Mouse (Mus musculus): ENCODE measurements around the gene Mical3. TPM values are rescaled to one million over a fixed set of nuclear protein-coding genes. Genes with fewer than 3 reads are reported as not detected.

Mical3 gene
- polyA plus RNA-seq, 1 experiment from 2014 or later = 11.1 TPM

DNA sequence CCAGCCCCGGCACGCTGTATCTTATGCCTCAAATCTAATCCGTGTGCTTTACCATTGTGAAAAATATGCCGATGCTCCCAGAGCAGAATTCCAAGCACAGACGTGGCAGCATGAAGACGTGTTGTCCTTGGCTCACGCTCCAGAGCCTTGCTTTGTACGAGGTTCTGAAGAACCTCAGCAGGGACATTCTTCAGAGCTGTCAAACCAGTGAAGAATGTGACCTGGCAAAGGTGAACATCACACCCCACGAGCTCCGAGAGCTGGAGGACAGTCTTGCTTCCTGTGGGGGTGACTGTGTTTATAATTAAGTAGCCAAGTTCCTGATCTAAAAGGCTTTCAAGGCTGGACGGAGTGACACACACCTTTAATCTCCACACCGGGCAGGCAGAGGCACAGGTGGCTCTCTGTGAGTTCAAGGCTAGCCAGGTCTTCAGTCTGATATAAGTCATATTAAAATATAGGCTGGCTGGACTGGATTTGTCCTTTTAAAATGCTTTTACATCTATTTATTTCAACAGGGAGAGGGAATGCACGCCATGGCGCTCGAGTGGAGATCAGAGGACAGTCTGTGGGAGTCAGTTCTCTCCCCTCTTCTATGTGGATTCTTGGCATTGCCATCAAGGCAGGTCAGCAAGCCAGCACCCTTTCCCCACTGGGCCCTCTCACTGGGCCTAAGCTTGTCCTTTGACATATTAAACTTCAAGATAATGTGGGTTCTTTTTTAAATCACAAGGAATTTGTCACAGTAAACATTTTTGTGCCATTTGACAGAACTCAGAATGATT lies 12.6 kb downstream of the Mical3 start:
- WGBS = 88% methylated on average over 15 of the region's 15 CpGs
- Histone ChIP-seq H3K9me3 (replicated peaks; ENCODE audit: control insufficient read depth, low read length) (no peaks in the 10 kb centered on the region), H3K27ac (replicated peaks; ENCODE audit: low read depth, low read length) (no peak overlapping the region), H3K27me3 (ENCODE audit: control insufficient read depth, insufficient read depth, low read length) (no peaks in the 10 kb centered on the region), H3K4me3 (ENCODE audit: low read depth, low read length) (no peak overlapping the region), H3K9ac (replicated peaks; ENCODE audit: low read length) (no peak overlapping the region), H3K4me1 (ENCODE audit: control insufficient read depth, insufficient read depth, low read length) (no peaks in the 10 kb centered on the region), H3K36me3 (replicated peaks; ENCODE audit: control insufficient read depth, insufficient read depth, low read depth, low read length) (no peaks in the 10 kb centered on the region), H3K4me2 (ENCODE audit: low read depth, low read length) (no peak overlapping the region)
- DNase-seq (ENCODE audit: low spot score) (no peak), ATAC-seq (replicated peaks; ENCODE audit: insufficient number of reproducible peaks, low FRiP score, low TSS enrichment, low read depth) (no peak)

DNA sequence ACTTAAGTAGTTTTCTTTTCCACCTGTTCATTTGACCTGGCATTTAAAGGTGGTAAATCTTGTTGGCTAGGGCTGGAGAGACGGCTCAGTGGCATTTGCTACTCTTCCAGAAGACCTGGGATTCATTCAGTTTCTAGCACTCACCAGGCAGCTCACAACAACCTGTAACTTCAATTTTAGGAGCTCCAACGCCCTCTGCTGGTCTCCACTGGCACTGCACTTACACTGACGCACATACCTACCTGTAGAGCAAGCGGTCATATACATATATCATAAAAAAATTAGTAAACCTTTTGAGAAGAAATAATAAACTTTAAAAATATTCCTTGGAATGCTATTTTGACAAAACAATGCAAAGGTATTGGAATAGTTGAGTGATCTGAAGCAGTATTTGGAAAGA lies 13.7 kb downstream of the Mical3 start:
- WGBS = 71% methylated on average over 4 of the region's 4 CpGs
- no peak for DNase-seq (ENCODE audit: low spot score)
- Histone ChIP-seq H3K27me3 (ENCODE audit: control insufficient read depth, insufficient read depth, low read length) (no peaks in the 10 kb centered on the region), H3K4me2 (ENCODE audit: low read depth, low read length) (no peak overlapping the region), H3K4me1 (ENCODE audit: control insufficient read depth, insufficient read depth, low read length) (no peaks in the 10 kb centered on the region), H3K9ac (replicated peaks; ENCODE audit: low read length) (no peak overlapping the region), H3K27ac (replicated peaks; ENCODE audit: low read depth, low read length) (no peak overlapping the region), H3K36me3 (replicated peaks; ENCODE audit: control insufficient read depth, insufficient read depth, low read depth, low read length) (no peaks in the 10 kb centered on the region), H3K4me3 (ENCODE audit: low read depth, low read length) (no peak overlapping the region), H3K9me3 (replicated peaks; ENCODE audit: control insufficient read depth, low read length) (no peaks in the 10 kb centered on the region)
- no peak for ATAC-seq (replicated peaks; ENCODE audit: insufficient number of reproducible peaks, low FRiP score, low TSS enrichment, low read depth)

DNA sequence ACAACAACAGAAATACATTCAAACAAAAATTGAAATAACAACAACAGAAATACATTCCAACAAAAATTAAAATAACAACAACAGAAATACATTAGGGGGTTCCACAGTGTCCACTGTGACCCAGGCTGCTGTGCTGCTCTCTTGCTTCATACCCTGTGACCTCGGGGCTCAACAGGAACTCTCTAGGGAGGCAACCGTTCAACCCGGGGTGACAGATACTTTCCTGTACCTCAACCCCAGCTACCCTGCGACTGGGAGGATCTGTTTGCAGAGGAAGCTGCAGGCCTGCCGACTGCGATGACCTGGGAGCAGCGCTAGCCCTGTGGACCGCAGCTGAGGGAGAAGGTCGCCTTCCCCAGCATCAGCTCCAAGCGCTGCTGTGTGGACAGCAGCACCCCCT lies 14.4 kb downstream of the Mical3 start:
- Histone ChIP-seq H3K27me3 (ENCODE audit: control insufficient read depth, insufficient read depth, low read length) (no peaks in the 10 kb centered on the region), H3K36me3 (replicated peaks; ENCODE audit: control insufficient read depth, insufficient read depth, low read depth, low read length) (no peaks in the 10 kb centered on the region), H3K4me1 (ENCODE audit: control insufficient read depth, insufficient read depth, low read length) (no peaks in the 10 kb centered on the region), H3K9ac (replicated peaks; ENCODE audit: low read length) (no peak overlapping the region), H3K4me3 (ENCODE audit: low read depth, low read length) (no peak overlapping the region), H3K27ac (replicated peaks; ENCODE audit: low read depth, low read length) (no peak overlapping the region), H3K9me3 (replicated peaks; ENCODE audit: control insufficient read depth, low read length) (no peaks in the 10 kb centered on the region), H3K4me2 (ENCODE audit: low read depth, low read length) (no peak overlapping the region)
- WGBS = 58% methylated on average over 10 of the region's 10 CpGs
- ATAC-seq (replicated peaks; ENCODE audit: insufficient number of reproducible peaks, low FRiP score, low TSS enrichment, low read depth) (no peak), DNase-seq (ENCODE audit: low spot score) (no peak)

DNA sequence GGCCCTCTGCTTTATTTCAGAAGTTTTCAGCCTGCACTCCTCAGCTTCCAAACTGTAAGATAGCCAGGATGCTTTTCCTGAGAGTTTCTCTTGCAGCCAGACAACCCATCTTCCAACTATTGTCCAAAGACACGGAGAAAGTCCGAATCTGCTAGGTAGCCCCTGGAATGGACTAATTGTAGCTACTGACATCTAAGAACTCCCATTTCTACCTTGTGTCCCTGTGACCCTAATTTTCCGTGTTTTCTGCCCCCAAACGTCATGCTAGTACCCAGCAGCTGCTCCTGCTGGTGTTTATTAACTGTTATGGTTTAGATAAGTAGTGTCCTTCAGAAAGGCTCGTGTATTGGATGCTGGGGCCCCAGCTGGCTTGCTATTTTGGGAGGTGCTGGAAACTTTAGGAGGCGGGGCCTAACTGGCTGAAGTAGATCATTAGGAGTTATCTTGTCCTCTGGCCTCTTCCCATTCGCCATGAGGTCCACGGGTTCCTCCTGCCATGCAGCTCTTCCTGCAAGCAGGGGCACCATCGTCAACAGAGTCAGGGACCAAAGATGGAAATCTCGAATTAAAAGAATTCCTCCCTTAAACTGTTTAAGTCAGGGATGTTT lies 19.2 kb downstream of the Mical3 start:
- H3K27me3 ChIP-seq (ENCODE audit: control insufficient read depth, insufficient read depth, low read length) = no peaks in the 10 kb centered on the region
- no peak overlapping the region; the same call in 1 of the 2 replicates for H3K27ac ChIP-seq (replicated peaks; ENCODE audit: low read depth, low read length)
- H3K9me3 ChIP-seq (replicated peaks; ENCODE audit: control insufficient read depth, low read length) = no peaks in the 10 kb centered on the region
- H3K4me3 ChIP-seq (ENCODE audit: low read depth, low read length) = no peak overlapping the region
- DNase-seq (ENCODE audit: low spot score) (no peak), ATAC-seq (replicated peaks; ENCODE audit: insufficient number of reproducible peaks, low FRiP score, low TSS enrichment, low read depth) (no peak)
- no peak overlapping the region; the same call in 1 of the 2 replicates for H3K9ac ChIP-seq (replicated peaks; ENCODE audit: low read length)
- no peak overlapping the region for H3K4me2 ChIP-seq (ENCODE audit: low read depth, low read length)
- H3K4me1 ChIP-seq (ENCODE audit: control insufficient read depth, insufficient read depth, low read length) = peaks cover 2% of the 10 kb centered on the region; the same call in 1 of the 2 replicates
- no peaks in the 10 kb centered on the region for H3K36me3 ChIP-seq (replicated peaks; ENCODE audit: control insufficient read depth, insufficient read depth, low read depth, low read length)
- WGBS = 51% methylated on average over 10 of the region's 10 CpGs

DNA sequence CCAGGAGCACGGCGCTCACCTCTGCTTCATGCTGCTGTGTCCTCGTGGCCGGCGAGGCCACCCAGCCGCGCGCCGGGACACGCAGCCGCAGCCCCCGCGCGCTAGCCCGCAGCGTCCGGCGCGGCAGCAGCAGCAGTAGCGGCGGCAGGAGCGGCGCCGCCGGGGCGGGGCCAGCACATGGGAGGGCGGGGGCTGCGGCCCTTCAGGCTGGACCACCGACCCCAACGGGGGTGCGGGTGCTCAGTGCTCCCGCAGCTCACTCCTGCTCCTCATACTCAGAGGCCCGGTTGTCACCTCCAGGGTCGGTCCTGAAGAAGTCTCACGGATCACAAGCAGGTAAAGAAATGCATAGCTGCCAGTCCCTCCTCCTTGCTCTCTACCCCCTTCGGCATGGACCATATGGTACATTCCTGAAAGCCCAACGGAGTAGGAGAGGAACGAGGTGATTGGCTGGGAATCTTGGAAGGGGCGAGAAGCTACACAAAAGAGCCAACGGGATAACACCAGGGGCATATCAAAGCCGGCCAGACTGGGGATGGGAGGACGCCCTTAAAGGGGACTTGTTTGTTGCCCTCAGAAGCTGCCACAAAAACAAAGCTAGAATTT lies 20.7 kb downstream of the Mical3 start:
- WGBS = under 1% methylated on average over 23 of the region's 42 CpGs

DNA sequence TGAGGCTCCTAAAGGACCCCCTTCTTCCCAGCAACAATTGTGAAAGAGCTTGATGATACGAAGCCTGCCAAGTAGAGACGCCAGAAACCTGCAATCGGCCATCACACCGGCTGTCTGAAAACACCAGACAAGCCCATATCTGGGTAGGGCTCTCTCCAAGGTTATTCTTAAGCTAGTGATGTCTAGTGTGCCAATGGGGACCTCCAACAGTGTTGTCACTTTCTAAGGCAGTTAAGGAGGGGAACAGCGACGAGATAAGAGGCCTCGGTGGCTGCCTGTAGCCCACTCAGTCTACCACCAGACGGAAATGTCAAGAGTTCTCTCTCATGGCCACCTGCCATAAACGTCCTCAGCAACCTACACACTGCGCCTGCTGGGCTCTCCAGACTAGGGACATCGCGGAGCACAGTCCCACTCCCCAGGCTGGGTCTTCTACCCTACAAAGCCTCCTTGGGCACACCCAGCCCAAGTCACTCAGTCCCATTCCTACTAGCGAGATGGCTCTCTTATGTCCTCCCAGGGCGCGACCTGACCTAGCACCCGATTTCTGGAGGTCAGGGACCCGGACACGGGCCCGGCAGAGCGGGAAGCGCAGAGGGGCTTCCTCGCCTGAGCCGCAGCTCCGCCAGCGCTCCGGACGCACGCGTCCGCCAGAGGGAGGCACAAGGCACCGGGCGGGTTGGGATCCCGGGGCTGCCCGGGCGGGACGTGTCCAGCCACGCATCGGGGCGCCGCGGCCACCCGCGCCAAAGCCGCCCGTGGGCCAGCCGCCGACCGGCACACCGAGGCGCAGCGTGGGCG lies 21.4 kb downstream of the Mical3 start:
- peaks cover 2% of the 10 kb centered on the region; the same call in 1 of the 2 replicates for H3K4me1 ChIP-seq (ENCODE audit: control insufficient read depth, insufficient read depth, low read length)
- no peak overlapping the region; the same call in 1 of the 2 replicates for H3K27ac ChIP-seq (replicated peaks; ENCODE audit: low read depth, low read length)
- 0 out of 2 replicates have a peak, but pooled peaks have one; percentile 25 for ATAC-seq (replicated peaks; ENCODE audit: insufficient number of reproducible peaks, low FRiP score, low TSS enrichment, low read depth)
- 3% methylated on average over 32 of the region's 52 CpGs for WGBS
- H3K4me3 ChIP-seq (ENCODE audit: low read depth, low read length) = peak overlapping the region; percentile 93
- H3K27me3 ChIP-seq (ENCODE audit: control insufficient read depth, insufficient read depth, low read length) = no peaks in the 10 kb centered on the region
- no peaks in the 10 kb centered on the region for H3K9me3 ChIP-seq (replicated peaks; ENCODE audit: control insufficient read depth, low read length)
- peak overlapping the region; percentile 86 for H3K9ac ChIP-seq (replicated peaks; ENCODE audit: low read length)
- no peaks in the 10 kb centered on the region for H3K36me3 ChIP-seq (replicated peaks; ENCODE audit: control insufficient read depth, insufficient read depth, low read depth, low read length)
- DNase-seq (ENCODE audit: low spot score) = peak; percentile 35
- H3K4me2 ChIP-seq (ENCODE audit: low read depth, low read length) = peak overlapping the region; percentile 95

More for the DNA sequence above, 20.7 kb downstream of the Mical3 start:
- Histone ChIP-seq H3K4me3 (ENCODE audit: low read depth, low read length) (peak overlapping the region; percentile 93), H3K36me3 (replicated peaks; ENCODE audit: control insufficient read depth, insufficient read depth, low read depth, low read length) (no peaks in the 10 kb centered on the region), H3K27ac (replicated peaks; ENCODE audit: low read depth, low read length) (peak overlapping the region; percentile 38), H3K4me2 (ENCODE audit: low read depth, low read length) (peak overlapping the region; percentile 95), H3K27me3 (ENCODE audit: control insufficient read depth, insufficient read depth, low read length) (no peaks in the 10 kb centered on the region), H3K9ac (replicated peaks; ENCODE audit: low read length) (peak overlapping the region; percentile 86), H3K9me3 (replicated peaks; ENCODE audit: control insufficient read depth, low read length) (no peaks in the 10 kb centered on the region), H3K4me1 (ENCODE audit: control insufficient read depth, insufficient read depth, low read length) (peaks cover 2% of the 10 kb centered on the region; the same call in 1 of the 2 replicates)
- DNase-seq (ENCODE audit: low spot score) (peak; percentile 97), ATAC-seq (replicated peaks; ENCODE audit: insufficient number of reproducible peaks, low FRiP score, low TSS enrichment, low read depth) (peak; percentile 97)

DNA sequence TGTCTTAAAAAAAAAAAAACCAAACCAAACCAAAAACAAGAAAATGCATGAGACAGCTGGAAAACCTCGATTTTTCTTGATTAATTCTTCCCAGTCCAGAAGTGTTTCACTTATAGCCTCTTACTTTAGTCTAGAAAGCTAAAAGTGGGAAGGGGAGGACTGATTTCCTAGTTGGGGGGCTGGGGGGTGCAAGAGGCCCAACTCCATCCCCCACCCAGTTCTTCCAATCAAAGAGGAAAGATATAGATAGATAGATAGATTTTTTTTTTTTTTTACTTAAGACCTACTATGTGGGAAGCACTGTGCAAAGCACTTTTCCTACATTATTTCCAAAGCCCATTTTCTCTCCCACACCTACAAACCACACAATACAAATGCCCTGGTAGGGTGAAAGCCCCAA lies 22.7 kb downstream of the Mical3 start:
- Histone ChIP-seq H3K4me3 (ENCODE audit: low read depth, low read length) (no peak overlapping the region), H3K27me3 (ENCODE audit: control insufficient read depth, insufficient read depth, low read length) (no peaks in the 10 kb centered on the region), H3K36me3 (replicated peaks; ENCODE audit: control insufficient read depth, insufficient read depth, low read depth, low read length) (no peaks in the 10 kb centered on the region), H3K9me3 (replicated peaks; ENCODE audit: control insufficient read depth, low read length) (no peaks in the 10 kb centered on the region), H3K4me2 (ENCODE audit: low read depth, low read length) (no peak overlapping the region), H3K27ac (replicated peaks; ENCODE audit: low read depth, low read length) (no peak overlapping the region), H3K4me1 (ENCODE audit: control insufficient read depth, insufficient read depth, low read length) (peaks cover 2% of the 10 kb centered on the region; the same call in 1 of the 2 replicates), H3K9ac (replicated peaks; ENCODE audit: low read length) (no peak overlapping the region)
- DNase-seq (ENCODE audit: low spot score) (no peak), ATAC-seq (replicated peaks; ENCODE audit: insufficient number of reproducible peaks, low FRiP score, low TSS enrichment, low read depth) (no peak)
- 80% methylated on average over 1 of the region's 1 CpGs for WGBS
